8 mouse cellular contexts compared by ENCODE assay signal in the genomic region with DNA sequence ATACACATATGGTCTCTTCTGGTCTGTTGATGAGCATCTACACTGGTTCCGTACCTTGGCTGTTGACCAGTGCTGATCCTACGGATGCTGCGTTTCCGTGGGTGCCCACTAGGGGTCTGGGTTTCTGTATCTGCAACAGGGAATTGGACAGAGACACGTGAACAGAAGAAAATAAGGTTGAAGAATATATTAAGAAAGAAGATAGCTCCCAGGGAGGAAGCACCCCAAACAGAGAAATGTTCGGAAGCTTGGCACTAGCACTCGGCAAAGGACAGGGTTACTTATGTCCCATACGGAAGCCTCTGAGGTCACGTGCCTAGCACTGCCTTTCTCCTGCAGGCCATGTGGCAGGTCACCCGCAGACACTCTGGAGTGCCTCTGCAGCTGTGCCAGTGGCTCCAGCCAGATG. TPM values are rescaled to one million over a fixed set of nuclear protein-coding genes. Genes with fewer than 3 reads are reported as not detected.
A peak's percentile ranks its signal among the peaks of the same experiment; 100 is the strongest.
DNase-seq lines count a peak whose midpoint lies in the region; ATAC-seq and TF ChIP-seq lines count a peak whose summit lies in the region.

No protein-coding gene starts in this region.

- no peaks in the 10 kb centered on the region for H3K36me3 ChIP-seq in embryonic facial prominence, embryonic 12.5 days
- H3K36me3 ChIP-seq in liver, adult 2 months (ENCODE audit: control insufficient read depth, insufficient read depth, low read length) = no peaks in the 10 kb centered on the region

- H3K4me2 ChIP-seq in embryonic facial prominence, embryonic 12.5 days (replicated peaks) = peak overlapping the region; percentile 10

- no peak overlapping the region for H3K27ac ChIP-seq in left cerebral cortex, adult 2 months
- H3K27ac ChIP-seq in embryonic facial prominence, embryonic 12.5 days = no peak overlapping the region
- H3K27ac ChIP-seq in liver, adult 2 months (replicated peaks; ENCODE audit: insufficient read depth, low read depth, low read length) = no peak overlapping the region

- intact Hi-C loops in left cerebral cortex, adult 2 months (cut with DNase I) = no loop called here
- intact Hi-C loops in left cerebral cortex, postnatal 36 days (cut with DNase I) = no loop called here

- no peaks in the 10 kb centered on the region for H3K9me3 ChIP-seq in embryonic facial prominence, embryonic 12.5 days

- TF ChIP-seq POLR2A in liver, adult 2 months (IDR thresholded peaks at IDR 0.05; ENCODE audit: extremely low read depth, insufficient read depth, low read length) = no peak

- H3K9ac ChIP-seq in embryonic facial prominence, embryonic 12.5 days = no peak overlapping the region
- H3K9ac ChIP-seq in liver, adult 2 months (ENCODE audit: low read depth, low read length) = no peak overlapping the region

- no peak for ATAC-seq in embryonic facial prominence, embryonic 12.5 days (ENCODE audit: insufficient number of reproducible peaks, insufficient read depth, low FRiP score, low TSS enrichment)

- WGBS in embryonic facial prominence, embryonic 12.5 days = 39% methylated on average over 10 of the region's 10 CpGs
- WGBS in liver, adult 2 months = 59% methylated on average over 10 of the region's 10 CpGs

- H3K4me1 ChIP-seq in embryonic facial prominence, embryonic 12.5 days = peaks cover 6% of the 10 kb centered on the region
- peaks cover 5% of the 10 kb centered on the region; the same call in 1 of the 2 replicates for H3K4me1 ChIP-seq in liver, adult 2 months (ENCODE audit: control insufficient read depth, insufficient read depth, low read length)

- DNase-seq in left cerebral cortex, adult 2 months (ENCODE audit: extremely low spot score in 1 of 2, low spot score in 2 of 2) = no peak
- no peak for DNase-seq in left cerebral cortex, postnatal 36 days (ENCODE audit: low spot score in 2 of 2)
- DNase-seq in adrenal gland, postnatal 10 days = peak; percentile 70
- peak; percentile 71 for DNase-seq in heart, postnatal 4 days
- DNase-seq in liver, adult 2 months (ENCODE audit: extremely low read depth, low read depth, low spot score) = peak; percentile 61
- DNase-seq in naive thymus-derived CD4-positive, alpha-beta T cell, adult 2 months (ENCODE audit: low read depth) = peak; percentile 69
- peak; percentile 57 to 68 for DNase-seq in thymus, postnatal 36 days

- no peaks in the 10 kb centered on the region for H3K27me3 ChIP-seq in embryonic facial prominence, embryonic 12.5 days
- no peaks in the 10 kb centered on the region for H3K27me3 ChIP-seq in liver, adult 2 months (ENCODE audit: control insufficient read depth, insufficient read depth, low read length)

- H3K4me3 ChIP-seq in left cerebral cortex, adult 2 months = no peak overlapping the region
- H3K4me3 ChIP-seq in embryonic facial prominence, embryonic 12.5 days = no peak overlapping the region
- no peak overlapping the region for H3K4me3 ChIP-seq in liver, adult 2 months (ENCODE audit: insufficient read depth, low read depth, low read length)

- TF ChIP-seq CTCF in left cerebral cortex, adult 2 months (IDR thresholded peaks at IDR 0.05) = peak; percentile 60
- peak; percentile 77 for TF ChIP-seq CTCF in liver, adult 2 months (IDR thresholded peaks at IDR 0.05; ENCODE audit: low read depth, low read length)

- no peaks in the 10 kb centered on the region for H3K79me2 ChIP-seq in liver, adult 2 months (ENCODE audit: control insufficient read depth, insufficient read depth, low read length)

RNA-seq across cellular contexts. Expression of a gene that starts 46.6 kb away (rescaled TPM):
- 100 to 1,000 TPM; 165 to 169 TPM for total RNA-seq in left cerebral cortex, adult 2 months (2021)
- total RNA-seq in left cerebral cortex, postnatal 36 days (2021) = 100 to 1,000 TPM; 159 to 190 TPM
- 100 to 1,000 TPM; 271 to 309 TPM for total RNA-seq in adrenal gland, postnatal 10 days (2021)
- polyA plus RNA-seq in embryonic facial prominence, embryonic 12.5 days (2016; fragmentation: Nextera tagmentation; extraction: Ambion mirVana) = 136 and 141 TPM in 2 replicates
- total RNA-seq in heart, postnatal 4 days (2021) = 100 to 1,000 TPM; 289 to 300 TPM
- 184 and 203 TPM in 2 replicates for total RNA-seq in liver, adult 2 months (2014; rRNA removed)
- 88.8 and 114 TPM in 2 replicates for polyA plus RNA-seq in liver, adult 2 months (2012; rRNA removed)

Comparison
In these comparisons a context has a peak if more than half of its experiments do, and no peak if none do; other contexts are left out.
1. DNase-seq: peak in adrenal gland, postnatal 10 days (single experiment), heart, postnatal 4 days (single experiment), liver, adult 2 months (single experiment), naive thymus-derived CD4-positive, alpha-beta T cell, adult 2 months (single experiment) and thymus, postnatal 36 days (2 of 2); none in left cerebral cortex, adult 2 months (0 of 2) and left cerebral cortex, postnatal 36 days (0 of 2).